Mouse (Mus musculus) frontal cortex, postnatal 36 days (tissue): Measurements from ENCODE around the gene Gramd4.
"Not testable (repeated sequence)": the region's sequence is repeated elsewhere in the genome, so short reads cannot be mapped to it uniquely, and the experiment has no call there.

ENCODE experiments used
- DNase-seq, 2 experiments: peaks; one replicate each; pipeline ENCODE4 v3.0.0; 2022; ENCODE audit warnings: low spot score in 2 of 2

Gramd4 gene

GRCm38 (mm10) chr15:86051152-86051551, 6.3 kb upstream of the Gramd4 start:
- DNase-seq = no peak

- DNase-seq = no peak
Observed at GRCm38 (mm10) chr15:86051878-86052478, 5.5 kb upstream of the Gramd4 start.

GRCm38 (mm10) chr15:86053890-86054536, 3.5 kb upstream of the Gramd4 start:
- peak; percentile 87 to 90 for DNase-seq

GRCm38 (mm10) chr15:86054861-86055260, 2.6 kb upstream of the Gramd4 start:
- DNase-seq = not testable (repeated sequence)

GRCm38 (mm10) chr15:86056221-86056760, 1.2 kb upstream of the Gramd4 start:
- DNase-seq = no peak

- no peak for DNase-seq
Observed at GRCm38 (mm10) chr15:86057908-86058307, 413 bp downstream of the Gramd4 start.

GRCm38 (mm10) chr15:86058394-86058915, 960 bp downstream of the Gramd4 start:
- peak; percentile 80 to 89 for DNase-seq

- DNase-seq = no peak
Observed at GRCm38 (mm10) chr15:86058931-86059834, 1.7 kb downstream of the Gramd4 start.

GRCm38 (mm10) chr15:86059835-86060380, 2.4 kb downstream of the Gramd4 start:
- DNase-seq = no peak

GRCm38 (mm10) chr15:86060581-86060980, 3.1 kb downstream of the Gramd4 start:
- no peak for DNase-seq

GRCm38 (mm10) chr15:86061221-86061620, 3.7 kb downstream of the Gramd4 start:
- no peak for DNase-seq

GRCm38 (mm10) chr15:86061848-86062481, 4.5 kb downstream of the Gramd4 start:
- no peak for DNase-seq

GRCm38 (mm10) chr15:86064191-86064849, 6.8 kb downstream of the Gramd4 start:
- no peak for DNase-seq

- no peak for DNase-seq
Observed at GRCm38 (mm10) chr15:86064850-86065229, 7.3 kb downstream of the Gramd4 start.

GRCm38 (mm10) chr15:86065367-86065766, 7.9 kb downstream of the Gramd4 start:
- no peak for DNase-seq

- peak in 1 of 2 experiments; percentile 65 for DNase-seq
Observed at GRCm38 (mm10) chr15:86066836-86067580, 9.5 kb downstream of the Gramd4 start.

- DNase-seq = no peak
Observed at GRCm38 (mm10) chr15:86067581-86067910, 10.1 kb downstream of the Gramd4 start.

GRCm38 (mm10) chr15:86067941-86068495, 10.5 kb downstream of the Gramd4 start:
- DNase-seq = no peak

- no peak for DNase-seq
Observed at GRCm38 (mm10) chr15:86069011-86069791, 11.7 kb downstream of the Gramd4 start.
